27 mouse cellular contexts compared by ENCODE assay signal in genomic region chr11:80966040-80966439, GRCm38 (mm10).
A peak's percentile ranks its signal among the peaks of the same experiment; 100 is the strongest.
DNase-seq lines count a peak whose midpoint lies in the region; ATAC-seq and TF ChIP-seq lines count a peak whose summit lies in the region.
"Had no signal": no experiment of that assay in that cellular context is flagged by ENCODE, and none has a peak within 500 bp of the region (broad histone marks: within the 10 kb centered on the region; RNA-seq: fewer than 3 reads in every experiment).

No protein-coding gene starts in this region.

- intact Hi-C loops in left cerebral cortex, postnatal 4 days (cut with DNase I), result no loop called here
- intact Hi-C loops in left cerebral cortex, adult 2 months (cut with DNase I), result no loop called here

- no peak for ATAC-seq in megakaryocyte-erythroid progenitor cell, adult 5-6 weeks (replicated peaks; ENCODE audit: low FRiP score, low TSS enrichment, poor library complexity, severe bottlenecking)
- ATAC-seq: forebrain, postnatal 0 days; intestine, embryonic 15.5 days; liver, embryonic 12.5 days had no signal

- no peak overlapping the region for H3K27ac ChIP-seq in left cerebral cortex, adult 2 months
- H3K27ac ChIP-seq: embryonic facial prominence, embryonic 10.5 days; heart, adult 2 months; hindbrain, embryonic 14.5 days; intestine, embryonic 15.5 days; limb, embryonic 13.5 days; liver, embryonic 12.5 days; midbrain, embryonic 12.5 days; neural tube, embryonic 13.5 days had no signal

- peak; percentile 40 for DNase-seq in left cerebral cortex, postnatal 4 days
- DNase-seq in left cerebral cortex, adult 2 months (ENCODE audit: extremely low spot score in 1 of 2, low spot score in 2 of 2), result no peak
- DNase-seq in right cerebral cortex, postnatal 4 days, result peak; percentile 38
- no peak for DNase-seq in right cerebral cortex, postnatal 25 days
- peak; percentile 25 for DNase-seq in ZHBTc4 (ENCODE audit: low read depth, low spot score)
- no peak for DNase-seq in embryo, embryonic 10 days (ENCODE audit: low spot score)
- DNase-seq: adrenal gland, adult 8-10 months; cerebellum, adult 9-10 months; forebrain, postnatal 0 days; gastrocnemius, postnatal 14 days; heart, adult 2 months; kidney, adult 9 months; kidney, postnatal 14 days; layer of hippocampus, postnatal 36 days; lung, adult 18-20 months; lung, postnatal 10 days; thymus, adult 2 months; thymus, postnatal 4 days had no signal

- TF ChIP-seq CTCF in left cerebral cortex, adult 2 months (IDR thresholded peaks at IDR 0.05), result no peak

- H3K4me3 ChIP-seq in left cerebral cortex, adult 2 months, result no peak overlapping the region
- H3K4me3 ChIP-seq: embryonic facial prominence, embryonic 10.5 days; heart, adult 2 months; intestine, embryonic 15.5 days; limb, embryonic 13.5 days; liver, embryonic 12.5 days; midbrain, embryonic 12.5 days; myocyte; neural tube, embryonic 13.5 days had no signal

Comparison
In these comparisons a context has a peak if more than half of its experiments do, and no peak if none do; other contexts are left out.
1. DNase-seq: peak in left cerebral cortex, postnatal 4 days (single experiment), right cerebral cortex, postnatal 4 days (single experiment) and ZHBTc4 (single experiment); none in left cerebral cortex, adult 2 months (0 of 2), right cerebral cortex, postnatal 25 days (single experiment) and embryo, embryonic 10 days (single experiment).